Mouse (Mus musculus) testis, adult 10 weeks (tissue): ENCODE data around the gene Wdr1. TPM values are rescaled to one million over a fixed set of nuclear protein-coding genes. Genes with fewer than 3 reads are reported as not detected.

Source experiments
- polyA plus RNA-seq: library from polyadenylated mRNA; stranded (reverse); fragments of 350-450 nt; fragmentation: Illumina TruSeq; extraction: RNeasy Lipid Tissue Mini Kit (QIAGEN cat#74804); gene quantifications from one replicate; pipeline ENCODE4 v1.2.3, GENCODE M21; 2014; ENCODE audit warnings: low read depth, low replicate concordance

The Wdr1 gene
- 47.8 TPM for polyA plus RNA-seq

GRCm38 (mm10) chr5:38563121-38563520, at the start of gene Wdr1:
Gene Wdr1 (minus strand): TSS chr5:38563221.

GRCm38 (mm10) chr5:38502992-38503391, 60.0 kb downstream of the Wdr1 start, which contains the start of gene Slc2a9:
Gene Slc2a9 (minus strand): TSS chr5:38503143.

Other genes starting within 250 kb of the Wdr1 start
- gene Drd5, start 243.9 kb downstream of the Wdr1 start, polyA plus RNA-seq = not detected
- 0.06 TPM for gene Slc2a9, start 60.1 kb downstream of the Wdr1 start, polyA plus RNA-seq
- gene Zfp518b, start 121.6 kb upstream of the Wdr1 start, polyA plus RNA-seq = 2.3 TPM